ENCODE assay signal across 7 mouse cellular contexts in genomic region chr3:152122101-152122500, GRCm38 (mm10). TPM values are rescaled to one million over a fixed set of nuclear protein-coding genes. Genes with fewer than 3 reads are reported as not detected.
DNase-seq lines count a peak whose midpoint lies in the region; ATAC-seq lines count a peak whose summit lies in the region.

No protein-coding gene starts in this region.

- no peaks in the 10 kb centered on the region for H3K27me3 ChIP-seq in embryonic facial prominence, embryonic 15.5 days
- 0 out of 2 replicates have a peak, but pooled peaks cover 8% of the 10 kb centered on the region for H3K27me3 ChIP-seq in liver, embryonic 15.5 days
- H3K27me3 ChIP-seq in stomach, embryonic 15.5 days (replicated peaks): no peaks in the 10 kb centered on the region

- peak overlapping the region; percentile 3; the same call in 1 of the 2 replicates for H3K27ac ChIP-seq in embryonic facial prominence, embryonic 15.5 days (replicated peaks)
- H3K27ac ChIP-seq in liver, embryonic 15.5 days (replicated peaks): peak overlapping the region; percentile 82
- H3K27ac ChIP-seq in stomach, embryonic 15.5 days: peak overlapping the region; percentile 49

- intact Hi-C loops in heart, postnatal 25 days (cut with DNase I): no loop called here

- no peaks in the 10 kb centered on the region for H3K9me3 ChIP-seq in embryonic facial prominence, embryonic 15.5 days (replicated peaks)
- H3K9me3 ChIP-seq in liver, embryonic 15.5 days (replicated peaks): no peaks in the 10 kb centered on the region
- no peaks in the 10 kb centered on the region for H3K9me3 ChIP-seq in stomach, embryonic 15.5 days

- WGBS in embryonic facial prominence, embryonic 15.5 days: 34% methylated on average over 6 of the region's 6 CpGs
- WGBS in liver, embryonic 15.5 days (ENCODE audit: insufficient replicate concordance): 21% methylated on average over 6 of the region's 6 CpGs
- WGBS in stomach, embryonic 15.5 days: 38% methylated on average over 6 of the region's 6 CpGs

- peak; percentile 22 for DNase-seq in thymus, postnatal 4 days
- no peak for DNase-seq in thymus, postnatal 14 days
- DNase-seq in heart, postnatal 25 days (ENCODE audit: low spot score): peak; percentile 53
- DNase-seq in frontal cortex, postnatal 10 days (ENCODE audit: low spot score in 2 of 2): no peak

- H3K4me3 ChIP-seq in embryonic facial prominence, embryonic 15.5 days (replicated peaks): no peak overlapping the region
- H3K4me3 ChIP-seq in liver, embryonic 15.5 days (replicated peaks): no peak overlapping the region
- H3K4me3 ChIP-seq in stomach, embryonic 15.5 days (replicated peaks): no peak overlapping the region

- 0 out of 2 replicates have a peak, but pooled peaks have one; percentile 48 for ATAC-seq in embryonic facial prominence, embryonic 15.5 days (ENCODE audit: insufficient number of reproducible peaks, low FRiP score, low TSS enrichment, low read depth)
- ATAC-seq in liver, embryonic 15.5 days (ENCODE audit: insufficient read depth): peak; percentile 69
- peak; percentile 71 for ATAC-seq in stomach, embryonic 15.5 days (ENCODE audit: insufficient read depth, low FRiP score, low read depth)

- peaks cover 9% of the 10 kb centered on the region; the same call in 1 of the 2 replicates for H3K4me1 ChIP-seq in embryonic facial prominence, embryonic 15.5 days
- peaks cover 52% of the 10 kb centered on the region for H3K4me1 ChIP-seq in liver, embryonic 15.5 days (replicated peaks)
- H3K4me1 ChIP-seq in stomach, embryonic 15.5 days: peaks cover 9% of the 10 kb centered on the region

- H3K36me3 ChIP-seq in embryonic facial prominence, embryonic 15.5 days: no peaks in the 10 kb centered on the region
- H3K36me3 ChIP-seq in liver, embryonic 15.5 days (replicated peaks): 0 out of 2 replicates have a peak, but pooled peaks cover 7% of the 10 kb centered on the region
- H3K36me3 ChIP-seq in stomach, embryonic 15.5 days: no peaks in the 10 kb centered on the region

- no peak overlapping the region for H3K4me2 ChIP-seq in embryonic facial prominence, embryonic 15.5 days (replicated peaks)
- peak overlapping the region; percentile 60 for H3K4me2 ChIP-seq in liver, embryonic 15.5 days
- H3K4me2 ChIP-seq in stomach, embryonic 15.5 days: no peak overlapping the region; the same call in 1 of the 2 replicates

- no peak overlapping the region for H3K9ac ChIP-seq in embryonic facial prominence, embryonic 15.5 days
- H3K9ac ChIP-seq in liver, embryonic 15.5 days: no peak overlapping the region
- H3K9ac ChIP-seq in stomach, embryonic 15.5 days: no peak overlapping the region

RNA-seq across cellular contexts. Expression of gene Gipc2, which starts 43.9 kb away (rescaled TPM):
- 4.5 and 8.6 TPM in 2 replicates for polyA plus RNA-seq in embryonic facial prominence, embryonic 15.5 days (2015; fragmentation: Nextera tagmentation; extraction: Ambion mirVana)
- total RNA-seq in heart, postnatal 25 days (2021): 1 to 10 TPM; 3.6 to 4.0 TPM
- polyA plus RNA-seq in liver, embryonic 15.5 days (2015; fragmentation: Nextera tagmentation; extraction: Ambion mirVana): 19.3 and 20.0 TPM in 2 replicates
- polyA plus RNA-seq in stomach, embryonic 15.5 days (2015; fragmentation: Nextera tagmentation; extraction: Ambion mirVana): 57.5 and 78.6 TPM in 2 replicates

Comparison
In these comparisons a context has a peak if more than half of its experiments do, and no peak if none do; other contexts are left out.
1. DNase-seq: peak in thymus, postnatal 4 days (single experiment) and heart, postnatal 25 days (single experiment); none in thymus, postnatal 14 days (single experiment) and frontal cortex, postnatal 10 days (0 of 2).
2. H3K27ac ChIP-seq: peak in every context shown above with its lines; median percentile 82 in liver, embryonic 15.5 days; 49 in stomach, embryonic 15.5 days; 3 in embryonic facial prominence, embryonic 15.5 days.
3. Peak in every context shown above with its lines, with median percentiles within 50 percentile points of each other: ATAC-seq.